Mouse (Mus musculus): Measurements from ENCODE around the gene Basp1. TPM values are rescaled to one million over a fixed set of nuclear protein-coding genes. Genes with fewer than 3 reads are reported as not detected.

Basp1 gene
- total and polyA plus RNA-seq, 3 experiments = 1.8 to 2.4 (median 1.9) TPM

DNA sequence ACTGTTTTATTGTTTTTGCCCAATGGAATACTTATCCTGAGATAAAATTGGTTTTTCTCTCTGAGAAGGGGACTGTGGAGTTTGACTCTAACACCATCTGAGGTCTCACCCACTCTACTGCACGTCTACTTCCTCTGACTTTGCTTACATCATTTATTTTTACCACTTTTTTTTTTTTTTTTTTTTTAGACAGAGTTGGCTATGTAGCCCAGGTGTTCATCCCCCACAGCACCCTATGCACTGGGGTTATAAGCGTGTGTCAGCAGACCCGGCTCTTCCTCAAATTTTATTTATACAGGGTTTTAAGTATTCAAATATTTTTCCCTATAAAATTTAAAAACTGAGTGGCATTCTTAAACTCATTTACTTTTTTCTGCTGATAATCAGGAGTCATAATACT lies 16.6 kb upstream of the Basp1 start:
- H3K36me3 ChIP-seq (ENCODE audit: control insufficient read depth, insufficient read depth, low read length) = no peaks in the 10 kb centered on the region
- H3K27ac ChIP-seq = no peak overlapping the region
- H3K9ac ChIP-seq (ENCODE audit: low read depth, low read length) = no peak overlapping the region
- intact Hi-C loops (cut with DNase I) = no loop called here
- 77% methylated on average over 3 of the region's 3 CpGs for WGBS
- H3K27me3 ChIP-seq (ENCODE audit: control insufficient read depth, insufficient read depth, low read length) = no peaks in the 10 kb centered on the region
- TF ChIP-seq CTCF (IDR thresholded peaks at IDR 0.05) = no peak
- no peak for TF ChIP-seq EP300 (IDR thresholded peaks at IDR 0.05; ENCODE audit: insufficient read depth, low read depth, low read length)
- no peak for TF ChIP-seq POLR2A (IDR thresholded peaks at IDR 0.05; ENCODE audit: insufficient read depth, low read depth, low read length)
- no peak overlapping the region for H3K4me3 ChIP-seq
- no peak for DNase-seq
- H3K79me2 ChIP-seq (replicated peaks; ENCODE audit: control insufficient read depth, insufficient read depth, low read length) = no peaks in the 10 kb centered on the region
- H3K4me1 ChIP-seq (ENCODE audit: control insufficient read depth, insufficient read depth, low read length) = no peaks in the 10 kb centered on the region

DNA sequence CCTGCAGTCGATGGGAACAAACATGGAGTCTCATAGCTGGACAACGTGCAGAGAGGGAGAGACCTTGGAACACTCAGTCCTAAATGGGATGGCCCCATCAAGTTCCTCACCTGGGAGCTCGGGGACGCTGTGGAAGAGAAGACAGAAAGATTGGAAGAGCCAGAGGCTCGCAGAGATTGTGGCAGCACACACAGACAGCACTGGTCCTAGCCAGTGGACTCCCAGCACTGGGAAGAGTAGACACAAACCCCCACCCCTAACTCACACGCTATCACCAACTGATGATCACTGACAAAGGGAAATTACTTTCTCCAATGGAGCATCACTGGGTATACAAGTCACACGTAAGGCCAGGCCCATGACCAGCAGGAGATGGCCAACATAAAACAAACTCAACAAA lies 15.4 kb upstream of the Basp1 start:
- Histone ChIP-seq H3K36me3 (ENCODE audit: control insufficient read depth, insufficient read depth, low read length) (no peaks in the 10 kb centered on the region), H3K9ac (ENCODE audit: low read depth, low read length) (no peak overlapping the region), H3K4me3 (no peak overlapping the region), H3K27ac (no peak overlapping the region), H3K27me3 (ENCODE audit: control insufficient read depth, insufficient read depth, low read length) (no peaks in the 10 kb centered on the region), H3K79me2 (replicated peaks; ENCODE audit: control insufficient read depth, insufficient read depth, low read length) (no peaks in the 10 kb centered on the region), H3K4me1 (ENCODE audit: control insufficient read depth, insufficient read depth, low read length) (no peaks in the 10 kb centered on the region)
- TF ChIP-seq CTCF (IDR thresholded peaks at IDR 0.05) (no peak), POLR2A (IDR thresholded peaks at IDR 0.05; ENCODE audit: insufficient read depth, low read depth, low read length) (no peak), EP300 (IDR thresholded peaks at IDR 0.05; ENCODE audit: insufficient read depth, low read depth, low read length) (no peak)
- intact Hi-C loops (cut with DNase I) = loop anchor here (2.0 to 10.0 kb wide), 3 partner anchors 303 to 536 kb away; no protein-coding TSS in a partner anchor
- WGBS = 75% methylated on average over 7 of the region's 7 CpGs
- no peak for DNase-seq

DNA sequence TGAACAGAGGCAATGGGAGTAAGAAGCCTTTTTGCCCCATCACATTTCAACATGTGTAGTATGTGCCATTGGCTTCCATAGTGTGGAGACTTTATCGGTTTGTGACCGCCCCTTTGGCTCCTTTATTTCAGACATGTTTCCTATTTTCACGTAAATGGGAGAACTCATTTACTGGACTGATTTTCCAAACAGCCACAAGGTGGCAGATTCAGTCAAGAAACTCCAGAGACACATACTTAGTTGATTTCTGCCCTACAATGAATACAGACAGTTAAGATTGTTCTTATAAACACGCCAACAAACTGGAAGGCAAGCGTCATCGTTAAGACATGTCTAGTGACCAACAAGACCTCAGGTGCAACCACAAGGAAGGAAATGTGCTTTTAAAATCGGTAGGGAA lies 15.0 kb upstream of the Basp1 start:
- intact Hi-C loops (cut with DNase I) = loop anchor here (1.0 to 10.0 kb wide), 4 partner anchors 289 to 536 kb away; no protein-coding TSS in a partner anchor
- Histone ChIP-seq H3K27ac (no peak overlapping the region), H3K4me3 (no peak overlapping the region), H3K9ac (ENCODE audit: low read depth, low read length) (no peak overlapping the region), H3K79me2 (replicated peaks; ENCODE audit: control insufficient read depth, insufficient read depth, low read length) (no peaks in the 10 kb centered on the region), H3K4me1 (ENCODE audit: control insufficient read depth, insufficient read depth, low read length) (no peaks in the 10 kb centered on the region), H3K36me3 (ENCODE audit: control insufficient read depth, insufficient read depth, low read length) (no peaks in the 10 kb centered on the region), H3K27me3 (ENCODE audit: control insufficient read depth, insufficient read depth, low read length) (no peaks in the 10 kb centered on the region)
- WGBS = 30% methylated on average over 7 of the region's 7 CpGs
- DNase-seq = no peak
- peak; percentile 90 for TF ChIP-seq CTCF (IDR thresholded peaks at IDR 0.05)
- no peak for TF ChIP-seq POLR2A (IDR thresholded peaks at IDR 0.05; ENCODE audit: insufficient read depth, low read depth, low read length)

DNA sequence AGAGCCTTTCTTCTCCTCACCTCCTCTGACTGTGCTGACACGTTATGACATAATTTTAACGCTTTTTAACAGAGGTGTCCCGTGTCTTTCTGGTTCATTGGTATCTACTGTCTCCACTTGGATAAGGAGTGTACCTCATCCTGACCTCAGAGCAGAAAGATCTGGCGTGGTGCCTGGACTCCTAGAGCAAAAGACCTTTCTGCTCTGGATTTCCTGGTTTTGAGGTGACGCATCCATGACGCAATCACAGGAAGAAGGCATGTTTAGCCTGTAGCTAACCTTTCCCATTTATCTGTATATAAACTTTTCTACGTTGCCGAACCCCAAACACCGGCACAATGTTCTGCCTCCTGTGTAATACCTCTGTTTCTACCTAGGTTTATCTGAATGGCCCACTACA lies 6.7 kb upstream of the Basp1 start:
- no peak for DNase-seq
- Histone ChIP-seq H3K9ac (ENCODE audit: low read depth, low read length) (no peak overlapping the region), H3K27me3 (ENCODE audit: control insufficient read depth, insufficient read depth, low read length) (no peaks in the 10 kb centered on the region), H3K27ac (no peak overlapping the region), H3K4me1 (ENCODE audit: control insufficient read depth, insufficient read depth, low read length) (no peaks in the 10 kb centered on the region), H3K36me3 (ENCODE audit: control insufficient read depth, insufficient read depth, low read length) (no peaks in the 10 kb centered on the region), H3K4me3 (no peak overlapping the region), H3K79me2 (replicated peaks; ENCODE audit: control insufficient read depth, insufficient read depth, low read length) (no peaks in the 10 kb centered on the region)
- 42% methylated on average over 9 of the region's 9 CpGs for WGBS
- no peak for TF ChIP-seq CTCF (IDR thresholded peaks at IDR 0.05)
- no peak for TF ChIP-seq POLR2A (IDR thresholded peaks at IDR 0.05; ENCODE audit: insufficient read depth, low read depth, low read length)
- no peak for TF ChIP-seq EP300 (IDR thresholded peaks at IDR 0.05; ENCODE audit: insufficient read depth, low read depth, low read length)
- intact Hi-C loops (cut with DNase I) = loop anchor here (10.0 kb wide), 1 partner anchor 545 kb away; no protein-coding TSS in a partner anchor

DNA sequence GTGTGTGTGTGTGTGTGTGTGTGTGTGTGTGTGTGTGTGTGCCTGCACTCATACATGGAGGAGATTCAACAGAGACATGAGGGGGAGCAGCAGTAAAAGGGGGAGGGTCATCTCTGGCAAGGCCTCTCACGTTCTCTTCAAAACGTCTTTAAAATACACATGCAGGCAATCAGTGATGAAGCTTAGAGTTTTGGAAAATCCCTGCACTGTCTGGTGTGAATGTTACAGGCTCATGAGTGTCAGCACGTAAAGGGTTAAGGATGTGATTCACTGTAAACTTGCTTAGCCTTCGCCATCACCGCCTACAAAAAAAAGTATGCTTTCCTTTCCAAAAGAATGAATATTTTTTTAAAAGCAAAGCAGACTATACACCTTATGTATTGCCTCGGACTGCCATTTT lies 2.8 kb upstream of the Basp1 start:
- peaks cover 2% of the 10 kb centered on the region; the same call in 1 of the 2 replicates for H3K4me1 ChIP-seq (ENCODE audit: control insufficient read depth, insufficient read depth, low read length)
- intact Hi-C loops (cut with DNase I) = loop anchor here (10.0 kb wide), 2 partner anchors 272 to 568 kb away; partner anchors contain the start of gene Zfp622
- TF ChIP-seq POLR2A (IDR thresholded peaks at IDR 0.05; ENCODE audit: insufficient read depth, low read depth, low read length) = no peak
- no peak for TF ChIP-seq CTCF (IDR thresholded peaks at IDR 0.05)
- TF ChIP-seq EP300 (IDR thresholded peaks at IDR 0.05; ENCODE audit: insufficient read depth, low read depth, low read length) = no peak
- H3K27me3 ChIP-seq (ENCODE audit: control insufficient read depth, insufficient read depth, low read length) = peaks cover 7% of the 10 kb centered on the region
- DNase-seq = no peak
- no peaks in the 10 kb centered on the region for H3K79me2 ChIP-seq (replicated peaks; ENCODE audit: control insufficient read depth, insufficient read depth, low read length)
- H3K27ac ChIP-seq = no peak overlapping the region
- no peaks in the 10 kb centered on the region for H3K36me3 ChIP-seq (ENCODE audit: control insufficient read depth, insufficient read depth, low read length)
- 61% methylated on average over 6 of the region's 6 CpGs for WGBS
- no peak overlapping the region for H3K9ac ChIP-seq (ENCODE audit: low read depth, low read length)
- no peak overlapping the region for H3K4me3 ChIP-seq

DNA sequence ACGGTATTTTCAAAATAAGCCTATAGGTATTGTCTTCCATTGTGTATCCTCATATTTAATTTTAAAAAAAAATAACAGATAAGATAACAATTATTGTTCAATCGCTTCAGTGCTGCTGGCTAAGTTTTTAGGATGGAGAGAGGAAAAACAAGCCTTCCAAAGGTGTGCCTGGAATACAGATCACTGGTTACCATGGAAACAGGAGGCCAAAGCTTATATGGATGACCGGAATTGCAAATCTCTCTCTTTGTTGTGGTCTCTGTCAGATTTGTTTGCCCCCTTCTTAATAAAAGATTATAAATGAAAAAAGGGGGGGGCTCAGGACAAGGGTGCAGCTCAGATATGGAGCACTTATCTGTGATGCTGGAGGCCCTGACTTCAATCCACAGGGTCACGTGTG lies 2.4 kb upstream of the Basp1 start:
- Histone ChIP-seq H3K27ac (no peak overlapping the region), H3K9ac (ENCODE audit: low read depth, low read length) (no peak overlapping the region), H3K79me2 (replicated peaks; ENCODE audit: control insufficient read depth, insufficient read depth, low read length) (no peaks in the 10 kb centered on the region), H3K4me1 (ENCODE audit: control insufficient read depth, insufficient read depth, low read length) (peaks cover 2% of the 10 kb centered on the region; the same call in 1 of the 2 replicates), H3K27me3 (ENCODE audit: control insufficient read depth, insufficient read depth, low read length) (peaks cover 7% of the 10 kb centered on the region), H3K4me3 (no peak overlapping the region), H3K36me3 (ENCODE audit: control insufficient read depth, insufficient read depth, low read length) (no peaks in the 10 kb centered on the region)
- no peak for DNase-seq
- intact Hi-C loops (cut with DNase I) = loop anchor here (2.0 to 10.0 kb wide), 3 partner anchors 271 to 691 kb away; partner anchors contain the start of gene Zfp622
- 65% methylated on average over 4 of the region's 4 CpGs for WGBS
- TF ChIP-seq POLR2A (IDR thresholded peaks at IDR 0.05; ENCODE audit: insufficient read depth, low read depth, low read length) = no peak
- no peak for TF ChIP-seq CTCF (IDR thresholded peaks at IDR 0.05)
- no peak for TF ChIP-seq EP300 (IDR thresholded peaks at IDR 0.05; ENCODE audit: insufficient read depth, low read depth, low read length)
